Mouse (Mus musculus): ENCODE measurements at regions not wholly inside any gene's neighbourhood (a gene's known extent, or its start where the extent isn't known, plus 50 kb on each side); places are given as distances from the start of the nearest gene placed in this dataset.

DNA sequence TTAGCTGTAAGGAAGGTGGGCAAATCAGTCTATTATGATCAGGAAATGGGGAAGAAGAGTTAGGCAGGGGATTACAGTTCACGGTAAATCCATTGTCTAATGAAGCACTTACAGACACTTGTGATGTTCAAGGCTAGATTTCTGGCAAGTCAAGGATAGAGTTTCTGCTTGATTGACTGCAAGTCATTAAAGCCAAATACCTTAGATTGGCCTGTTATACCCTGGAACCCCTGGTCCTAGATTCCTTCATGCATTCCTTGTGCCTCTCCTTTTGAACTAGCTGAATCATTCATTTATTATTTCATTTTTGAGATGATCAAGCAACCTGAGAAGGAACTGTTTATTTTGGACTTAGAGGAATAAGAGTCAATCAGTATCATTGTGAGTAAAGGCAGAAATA, 597.9 kb downstream of the Ptprc start:
- H3K36me3 ChIP-seq (ENCODE audit: control insufficient read depth, insufficient read depth, low read length): no peaks in the 10 kb centered on the region
- no peaks in the 10 kb centered on the region for H3K27me3 ChIP-seq (ENCODE audit: control insufficient read depth, insufficient read depth, low read length)
- no peak for TF ChIP-seq CTCF (IDR thresholded peaks at IDR 0.05; ENCODE audit: borderline replicate concordance, control insufficient read depth, extremely low read depth, insufficient read depth, low read length, poor library complexity)
- no peak for TF ChIP-seq POLR2A (IDR thresholded peaks at IDR 0.05; ENCODE audit: control insufficient read depth, extremely low read depth, insufficient read depth, low read length, poor library complexity)
- peaks cover 2% of the 10 kb centered on the region for H3K4me1 ChIP-seq (replicated peaks; ENCODE audit: control insufficient read depth, insufficient read depth, low read length)
- no peak overlapping the region for H3K4me3 ChIP-seq (ENCODE audit: control insufficient read depth, insufficient read depth, low read length)
- no peak overlapping the region for H3K27ac ChIP-seq (ENCODE audit: control insufficient read depth, insufficient read depth, low read length)
- WGBS: 98% methylated on average over 1 of the region's 1 CpGs
- no peak for DNase-seq

DNA sequence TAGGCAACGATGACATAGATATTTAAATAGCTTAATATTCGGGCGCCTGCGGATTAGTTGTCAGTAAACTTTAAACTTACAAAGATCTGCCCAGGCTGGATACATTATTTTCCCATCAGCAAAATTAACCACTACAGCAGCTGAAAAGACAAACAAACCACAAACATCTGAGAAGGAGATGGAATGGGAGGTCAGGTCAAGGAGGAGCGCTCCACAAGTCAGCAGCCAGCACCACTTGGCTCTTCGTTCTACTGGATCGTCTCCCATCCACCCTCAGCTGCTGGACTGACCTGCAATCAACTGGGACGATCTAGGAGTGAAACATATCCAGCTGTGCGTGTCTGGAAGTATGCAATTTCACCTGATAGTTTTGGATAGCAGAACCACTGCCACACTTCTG, 599.3 kb downstream of the Ptprc start:
- peaks cover 6% of the 10 kb centered on the region for H3K4me1 ChIP-seq (replicated peaks; ENCODE audit: control insufficient read depth, insufficient read depth, low read length)
- H3K36me3 ChIP-seq (ENCODE audit: control insufficient read depth, insufficient read depth, low read length): no peaks in the 10 kb centered on the region
- H3K27ac ChIP-seq (ENCODE audit: control insufficient read depth, insufficient read depth, low read length): no peak overlapping the region
- DNase-seq: no peak
- no peaks in the 10 kb centered on the region for H3K27me3 ChIP-seq (ENCODE audit: control insufficient read depth, insufficient read depth, low read length)
- WGBS: 95% methylated on average over 9 of the region's 9 CpGs
- no peak for TF ChIP-seq CTCF (IDR thresholded peaks at IDR 0.05; ENCODE audit: borderline replicate concordance, control insufficient read depth, extremely low read depth, insufficient read depth, low read length, poor library complexity)
- TF ChIP-seq POLR2A (IDR thresholded peaks at IDR 0.05; ENCODE audit: control insufficient read depth, extremely low read depth, insufficient read depth, low read length, poor library complexity): no peak
- H3K4me3 ChIP-seq (ENCODE audit: control insufficient read depth, insufficient read depth, low read length): no peak overlapping the region

GRCm38 (mm10) chr1:137575380-137575779, 600.1 kb downstream of the Ptprc start:
- H3K4me3 ChIP-seq (ENCODE audit: control insufficient read depth, insufficient read depth, low read length): no peak overlapping the region
- no peaks in the 10 kb centered on the region for H3K27me3 ChIP-seq (ENCODE audit: control insufficient read depth, insufficient read depth, low read length)
- DNase-seq: no peak
- H3K27ac ChIP-seq (ENCODE audit: control insufficient read depth, insufficient read depth, low read length): no peak overlapping the region
- no peaks in the 10 kb centered on the region for H3K36me3 ChIP-seq (ENCODE audit: control insufficient read depth, insufficient read depth, low read length)
- peaks cover 7% of the 10 kb centered on the region for H3K4me1 ChIP-seq (replicated peaks; ENCODE audit: control insufficient read depth, insufficient read depth, low read length)
- no peak for TF ChIP-seq POLR2A (IDR thresholded peaks at IDR 0.05; ENCODE audit: control insufficient read depth, extremely low read depth, insufficient read depth, low read length, poor library complexity)
- no peak for TF ChIP-seq CTCF (IDR thresholded peaks at IDR 0.05; ENCODE audit: borderline replicate concordance, control insufficient read depth, extremely low read depth, insufficient read depth, low read length, poor library complexity)

DNA sequence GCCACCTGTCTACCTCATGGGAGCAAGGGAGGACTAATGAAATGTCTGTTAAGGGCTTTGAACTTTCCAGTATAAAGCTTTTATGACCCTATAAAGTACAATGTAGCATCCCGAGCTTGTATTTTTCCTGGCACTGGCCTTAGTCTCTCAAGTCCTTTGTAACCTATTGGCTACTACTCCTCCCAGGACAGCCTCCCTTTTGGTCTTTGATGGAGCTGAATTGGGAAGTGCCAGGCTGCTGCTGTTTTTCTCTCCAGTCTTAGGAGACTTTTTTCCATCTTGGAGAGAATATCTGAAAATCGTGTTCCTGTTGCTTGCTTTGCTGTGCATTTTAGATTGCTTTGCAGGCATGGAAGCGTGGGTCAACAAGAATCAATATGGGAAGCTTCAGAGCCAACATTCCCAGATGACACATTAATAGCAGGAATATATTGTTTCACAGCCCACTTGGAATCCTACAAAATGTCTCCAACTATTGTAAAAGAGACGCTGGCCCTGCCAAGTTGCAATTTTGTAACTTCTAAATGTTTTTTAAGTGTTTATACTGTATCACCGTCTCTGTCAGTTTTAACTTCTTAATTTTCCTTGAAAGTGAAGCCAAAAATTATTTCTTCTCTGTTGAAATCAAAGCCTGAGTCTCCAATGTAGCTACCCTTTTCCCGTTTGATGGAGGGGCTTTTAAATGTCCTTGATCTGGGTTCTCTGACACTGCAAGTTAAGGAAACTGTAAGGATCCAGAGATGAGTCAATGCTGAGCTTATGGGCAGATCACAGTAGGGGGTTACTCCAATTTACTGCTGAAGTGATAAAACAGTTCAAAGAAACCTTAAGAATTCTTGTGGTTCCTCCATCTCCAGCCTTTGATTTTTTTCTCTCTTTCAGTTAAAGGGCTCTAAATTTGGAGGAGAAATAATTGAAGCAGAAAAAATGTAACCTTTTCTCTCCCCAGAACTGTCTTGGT, 603.3 kb downstream of the Ptprc start:
- TF ChIP-seq CTCF (IDR thresholded peaks at IDR 0.05; ENCODE audit: borderline replicate concordance, control insufficient read depth, extremely low read depth, insufficient read depth, low read length, poor library complexity): no peak
- no peak for TF ChIP-seq POLR2A (IDR thresholded peaks at IDR 0.05; ENCODE audit: control insufficient read depth, extremely low read depth, insufficient read depth, low read length, poor library complexity)
- Histone ChIP-seq H3K27ac (ENCODE audit: control insufficient read depth, insufficient read depth, low read length) (no peak overlapping the region), H3K27me3 (ENCODE audit: control insufficient read depth, insufficient read depth, low read length) (no peaks in the 10 kb centered on the region), H3K4me1 (replicated peaks; ENCODE audit: control insufficient read depth, insufficient read depth, low read length) (peaks cover 7% of the 10 kb centered on the region), H3K36me3 (ENCODE audit: control insufficient read depth, insufficient read depth, low read length) (no peaks in the 10 kb centered on the region), H3K4me3 (ENCODE audit: control insufficient read depth, insufficient read depth, low read length) (no peak overlapping the region)
- WGBS: 88% methylated on average over 6 of the region's 6 CpGs
- DNase-seq: no peak

GRCm38 (mm10) chr1:137571190-137571904, 604.2 kb downstream of the Ptprc start:
- WGBS: 56% methylated on average over 4 of the region's 4 CpGs
- no peaks in the 10 kb centered on the region for H3K36me3 ChIP-seq (ENCODE audit: control insufficient read depth, insufficient read depth, low read length)
- H3K27me3 ChIP-seq (ENCODE audit: control insufficient read depth, insufficient read depth, low read length): no peaks in the 10 kb centered on the region
- peaks cover 7% of the 10 kb centered on the region for H3K4me1 ChIP-seq (replicated peaks; ENCODE audit: control insufficient read depth, insufficient read depth, low read length)
- no peak overlapping the region for H3K27ac ChIP-seq (ENCODE audit: control insufficient read depth, insufficient read depth, low read length)
- TF ChIP-seq CTCF (IDR thresholded peaks at IDR 0.05; ENCODE audit: borderline replicate concordance, control insufficient read depth, extremely low read depth, insufficient read depth, low read length, poor library complexity): no peak
- TF ChIP-seq POLR2A (IDR thresholded peaks at IDR 0.05; ENCODE audit: control insufficient read depth, extremely low read depth, insufficient read depth, low read length, poor library complexity): no peak
- no peak overlapping the region for H3K4me3 ChIP-seq (ENCODE audit: control insufficient read depth, insufficient read depth, low read length)
- DNase-seq: peak; percentile 28

GRCm38 (mm10) chr1:137567526-137567925, 607.3 kb upstream of the Nr5a2 start:
- H3K4me3 ChIP-seq (ENCODE audit: control insufficient read depth, insufficient read depth, low read length): no peak overlapping the region
- TF ChIP-seq CTCF (IDR thresholded peaks at IDR 0.05; ENCODE audit: borderline replicate concordance, control insufficient read depth, extremely low read depth, insufficient read depth, low read length, poor library complexity) (no peak), POLR2A (IDR thresholded peaks at IDR 0.05; ENCODE audit: control insufficient read depth, extremely low read depth, insufficient read depth, low read length, poor library complexity) (no peak)
- WGBS: 98% methylated on average over 1 of the region's 1 CpGs
- H3K4me1 ChIP-seq (replicated peaks; ENCODE audit: control insufficient read depth, insufficient read depth, low read length): peaks cover 5% of the 10 kb centered on the region
- DNase-seq: no peak
- H3K36me3 ChIP-seq (ENCODE audit: control insufficient read depth, insufficient read depth, low read length): no peaks in the 10 kb centered on the region
- H3K27me3 ChIP-seq (ENCODE audit: control insufficient read depth, insufficient read depth, low read length): no peaks in the 10 kb centered on the region
- H3K27ac ChIP-seq (ENCODE audit: control insufficient read depth, insufficient read depth, low read length): no peak overlapping the region

Measured in thymus, adult 2 months (tissue).